Mouse (Mus musculus) megakaryocyte, embryonic 14.5 days (primary cell): Measurements from ENCODE around the gene Prpf40b.

Source experiments
- FLI1 ChIP-seq: IDR thresholded peaks from 2 replicates; pipeline ENCODE4 v1.6.1; 2012; ENCODE audit warnings: low read length, inconsistent platforms, mixed read lengths
- GATA1 ChIP-seq: IDR thresholded peaks from 3 replicates; pipeline ENCODE4 v1.6.1; 2012; ENCODE audit warnings: mixed read lengths, low read length, inconsistent platforms, borderline replicate concordance

- TF ChIP-seq GATA1 = no peak
- TF ChIP-seq FLI1 = no peak
Measured at GRCm38 (mm10) chr15:99253772-99254171, 41.1 kb upstream of the Prpf40b start.
